Mouse (Mus musculus) testis, adult 2 months (tissue): ENCODE data around the gene Pkp4.

ENCODE experiments used
- CTCF ChIP-seq: fragments of 200-500 bp; IDR thresholded peaks from 2 replicates; pipeline ENCODE4 v1.5.1; 2012; ENCODE audit warnings: low read depth, mild to moderate bottlenecking, inconsistent platforms, low read length, moderate library complexity; ENCODE audit not compliant: control insufficient read depth, insufficient read depth, insufficient replicate concordance
- POLR2A ChIP-seq: fragments of 200-500 bp; IDR thresholded peaks from 2 replicates; pipeline ENCODE4 v1.6.1; 2012; ENCODE audit warnings: low read depth, mild to moderate bottlenecking, inconsistent platforms, low read length, moderate library complexity; ENCODE audit not compliant: control insufficient read depth

- TF ChIP-seq CTCF (no peak), POLR2A (no peak)
Observed at GRCm38 (mm10) chr2:59211051-59211450, 50.4 kb downstream of the Pkp4 start.
